Mouse (Mus musculus) left cerebral cortex, adult 9 months (tissue): ENCODE results near the gene Gm49711.
A peak's percentile ranks its signal among the peaks of the same experiment; 100 is the strongest.

Experiments
- DNase-seq, 2 experiments: peaks; one replicate each; pipeline ENCODE4 v3.0.0; 2022; ENCODE audit warnings: low spot score in 2 of 2

Gm49711 gene

GRCm38 (mm10) chr16:92057852-92058643, at the start of gene Gm49711, which contains the start of the genes Mrps6 and Slc5a3:
Gm49711 (plus strand) TSS chr16:92058316.
Mrps6 (plus strand) TSS chr16:92058270.
Slc5a3 (plus strand) TSS chr16:92058322.
- DNase-seq = peak; percentile 65 to 86

- DNase-seq = no peak
These were observed 48.5 kb upstream of the Gm49711 start for GRCm38 (mm10) chr16:92009586-92009985.

GRCm38 (mm10) chr16:92016792-92017191, 41.3 kb upstream of the Gm49711 start:
- DNase-seq = no peak

- DNase-seq = peak in 1 of 2 experiments; percentile 16
These were observed 38.7 kb upstream of the Gm49711 start for GRCm38 (mm10) chr16:92019141-92020118.

DNA sequence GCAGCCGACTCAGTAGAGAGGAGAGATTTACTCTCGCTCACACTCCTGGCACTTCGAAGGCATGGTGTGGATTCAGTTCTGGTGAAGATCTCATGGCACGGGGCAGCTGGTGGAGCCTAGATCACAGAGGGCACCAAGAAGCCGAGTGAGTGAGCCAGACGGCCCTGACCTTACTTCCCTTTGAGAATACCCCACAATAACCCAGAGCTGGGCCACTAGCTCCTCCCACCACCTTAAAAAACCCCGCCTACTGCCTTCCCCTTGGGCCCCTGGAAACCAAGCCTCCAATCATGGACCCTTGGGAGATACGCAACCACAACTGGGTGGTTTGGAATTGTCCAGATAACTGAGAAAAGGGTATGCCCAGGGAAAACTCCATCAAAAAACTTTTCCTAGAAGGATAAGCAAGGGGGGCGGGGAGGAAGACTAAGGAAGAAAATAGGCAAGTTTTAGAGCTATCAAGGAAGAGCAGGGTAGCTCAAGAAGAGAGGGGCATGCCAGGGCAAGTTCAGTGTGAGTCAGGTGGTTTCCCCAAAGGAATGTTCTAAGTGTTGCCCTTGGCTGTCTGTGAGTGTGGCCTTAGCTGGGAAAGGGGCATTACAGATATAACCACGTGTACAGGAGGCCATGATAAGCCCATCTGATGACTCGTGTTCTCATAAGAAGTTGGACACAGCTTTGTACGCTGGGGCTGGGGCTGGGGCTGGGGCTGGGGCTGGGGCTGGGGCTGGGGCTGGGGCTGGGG, 36.3 kb upstream of the Gm49711 start:
- no peak for DNase-seq

DNA sequence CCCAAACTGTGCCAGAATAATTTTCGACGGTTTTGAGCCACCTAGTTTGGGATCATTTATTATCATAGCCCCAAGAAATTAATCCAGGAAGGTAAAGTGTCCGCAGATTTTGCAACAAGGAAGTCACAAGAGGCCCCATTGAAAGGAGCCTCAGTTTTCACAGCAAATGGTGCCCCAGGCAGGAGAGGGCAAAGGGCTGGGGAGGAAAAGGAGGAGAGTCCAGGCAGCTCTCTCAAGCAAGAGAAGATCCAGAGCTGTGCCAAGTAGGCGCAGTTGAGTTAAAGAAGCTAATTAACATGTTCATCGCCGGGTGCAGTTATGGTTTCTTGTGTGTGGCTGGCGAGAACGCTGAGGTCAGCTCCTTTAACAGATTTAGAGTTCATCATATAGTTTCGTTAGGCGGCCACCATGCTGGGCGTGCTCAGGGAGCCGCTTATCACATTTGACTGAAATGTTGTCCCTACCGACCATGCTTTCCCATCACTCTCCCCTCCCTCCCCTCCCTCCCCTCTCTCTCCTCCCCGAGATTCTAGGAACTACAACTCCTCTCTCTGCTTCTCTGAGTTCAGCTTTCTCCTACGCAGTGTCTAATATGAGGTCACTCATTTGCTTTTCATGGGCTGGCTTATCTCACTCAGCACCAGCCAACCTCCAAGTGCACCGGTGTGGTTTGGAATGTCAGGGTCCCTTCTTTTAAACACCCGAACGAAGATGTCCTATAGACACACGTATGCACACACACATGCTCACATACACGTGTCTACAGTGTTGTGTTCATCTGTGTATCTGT, 35.4 kb upstream of the Gm49711 start:
- DNase-seq = no peak

- no peak for DNase-seq
These were observed 24.8 kb upstream of the Gm49711 start for GRCm38 (mm10) chr16:92033286-92033685.

- no peak for DNase-seq
These were observed 23.4 kb upstream of the Gm49711 start for GRCm38 (mm10) chr16:92034676-92035075.

GRCm38 (mm10) chr16:92036701-92037100, 21.4 kb upstream of the Gm49711 start:
- DNase-seq = no peak

GRCm38 (mm10) chr16:92037891-92038607, 20.1 kb upstream of the Gm49711 start:
- DNase-seq = no peak

GRCm38 (mm10) chr16:92039421-92039820, 18.7 kb upstream of the Gm49711 start:
- DNase-seq = no peak

GRCm38 (mm10) chr16:92039966-92040365, 18.1 kb upstream of the Gm49711 start:
- no peak for DNase-seq

GRCm38 (mm10) chr16:92051777-92052310, 6.3 kb upstream of the Gm49711 start:
- DNase-seq = no peak

GRCm38 (mm10) chr16:92052569-92052968, 5.5 kb upstream of the Gm49711 start:
- DNase-seq = no peak

- no peak for DNase-seq
These were observed 1.4 kb upstream of the Gm49711 start for GRCm38 (mm10) chr16:92056711-92057110.

DNA sequence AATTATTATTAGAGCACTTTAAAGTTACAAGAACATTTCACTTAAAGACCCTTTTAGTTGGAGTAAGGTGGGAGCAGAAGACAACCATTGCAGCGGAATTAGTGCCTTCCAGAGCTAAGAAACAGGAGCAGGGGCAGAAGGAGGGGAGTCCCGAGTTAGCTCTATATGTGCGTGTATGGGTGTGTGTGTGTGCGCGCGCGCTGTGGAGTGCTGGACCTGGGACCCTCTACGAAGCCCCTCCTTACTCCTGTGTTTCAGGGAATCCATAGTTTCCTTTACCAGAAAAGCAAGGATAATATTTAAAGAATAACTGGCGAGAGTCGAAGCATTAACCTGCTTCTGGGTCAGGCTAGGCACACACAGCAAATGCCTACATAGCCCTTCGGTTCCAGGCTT, 662 bp upstream of the Gm49711 start:
- no peak for DNase-seq

DNA sequence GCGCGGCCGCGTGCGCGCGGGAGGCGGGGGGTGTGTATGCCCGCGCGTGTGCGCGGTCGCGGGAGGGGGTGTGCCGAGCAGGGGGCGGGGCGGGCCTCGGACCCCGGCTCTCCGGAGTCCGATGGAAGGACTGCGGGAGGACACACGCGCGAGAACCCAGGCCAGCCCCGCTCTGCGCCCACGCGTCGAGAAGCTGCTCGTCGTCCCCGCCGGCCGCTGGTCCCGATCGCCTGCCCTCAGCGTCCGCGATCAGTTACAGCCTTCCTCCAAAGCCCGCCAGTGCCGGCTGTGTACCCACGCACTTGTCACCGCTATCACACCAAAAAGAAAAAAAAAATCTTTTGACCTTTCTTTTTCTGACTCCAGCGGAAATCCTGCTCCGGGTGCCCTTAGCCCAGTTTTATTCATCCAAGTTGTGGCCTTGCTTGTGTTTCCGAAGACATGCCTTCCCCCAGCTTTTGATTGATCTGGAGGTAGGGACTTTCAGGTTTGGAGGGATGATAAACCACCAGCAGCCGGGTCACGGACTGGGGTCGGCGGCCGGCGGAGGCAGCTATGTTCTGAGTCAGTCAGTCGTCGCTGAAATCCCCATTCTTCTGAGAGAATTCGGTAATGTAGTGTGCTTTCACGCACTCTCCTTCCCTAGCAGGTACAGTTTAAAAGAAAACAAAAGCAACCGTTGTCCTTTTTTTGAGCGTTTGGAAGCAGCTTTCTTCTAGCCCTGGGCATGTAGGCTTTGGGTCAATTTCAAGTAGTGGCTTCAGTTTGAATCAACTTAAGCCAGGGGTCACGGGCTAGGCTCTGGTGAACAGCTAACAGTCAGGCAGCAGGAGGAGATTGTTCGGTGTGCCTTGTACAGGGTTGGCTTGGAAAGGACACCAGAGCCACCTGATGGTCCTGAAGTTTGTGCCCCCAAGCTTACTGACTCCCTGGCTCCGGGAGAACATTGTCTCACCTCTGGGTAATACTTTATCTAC, 816 bp downstream of the Gm49711 start:
- peak in 1 of 2 experiments; percentile 19 for DNase-seq

GRCm38 (mm10) chr16:92060213-92060612, 2.1 kb downstream of the Gm49711 start:
- DNase-seq = no peak

GRCm38 (mm10) chr16:92061586-92061985, 3.5 kb downstream of the Gm49711 start:
- no peak for DNase-seq
